Mouse (Mus musculus): ENCODE measurements around the gene Map3k6. TPM values are rescaled to one million over a fixed set of nuclear protein-coding genes. Genes with fewer than 3 reads are reported as not detected.

Map3k6 gene
- polyA plus RNA-seq, 1 experiment: 4.0 TPM

DNA sequence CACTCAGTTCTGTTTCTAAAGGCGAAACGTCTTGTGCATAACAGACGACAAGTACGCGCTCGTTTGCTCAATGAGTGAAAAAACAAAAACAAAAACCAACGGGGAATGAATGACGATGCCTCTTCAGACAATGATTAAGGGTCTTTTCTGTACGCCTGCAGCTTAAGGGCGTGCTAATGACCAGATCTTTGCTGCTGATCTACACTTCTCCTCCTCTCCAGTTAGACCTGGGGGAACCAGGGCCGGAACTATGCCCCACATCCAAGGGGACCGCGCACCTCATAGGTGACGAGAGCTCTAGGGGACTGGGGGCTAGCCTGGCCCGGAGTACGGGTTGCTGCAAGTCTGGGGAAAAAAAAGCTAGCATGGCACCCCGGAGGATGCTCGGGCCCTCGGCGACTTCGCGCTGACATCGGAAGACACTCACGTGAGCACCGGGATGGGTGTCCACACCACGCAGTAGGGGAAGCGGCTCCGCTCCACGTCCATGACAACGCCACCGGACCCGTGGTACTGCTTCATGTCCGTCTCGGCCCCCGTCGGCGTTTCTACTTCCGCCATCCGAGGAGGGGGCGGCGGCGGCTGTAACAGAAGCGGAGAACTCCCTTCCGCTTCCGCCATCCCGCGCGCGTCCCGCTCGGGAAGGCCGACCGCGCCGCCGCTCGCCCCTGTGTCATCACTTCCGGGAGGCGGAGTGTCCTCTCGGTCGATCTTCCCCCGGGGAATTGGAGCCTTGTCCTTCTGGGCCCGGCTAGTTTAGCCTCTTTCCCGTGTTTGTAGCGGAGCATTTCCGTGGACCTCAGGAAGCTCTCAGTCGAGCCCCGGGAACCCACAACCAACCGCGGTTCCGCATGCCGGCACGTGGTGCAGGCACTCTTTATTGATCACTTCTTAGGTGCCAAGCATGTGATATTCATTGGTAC, 36.7 kb downstream of the Map3k6 start, which contains the start of gene Tmem222:
Gene Tmem222 (minus strand): TSS at position 689 of the 923 bp plus-strand sequence.
- peak; percentile 91 to 98 for DNase-seq (ENCODE audit: extremely low spot score in 1 of 2, low spot score in 1 of 2)

GRCm38 (mm10) chr4:133278067-133278466, 37.4 kb downstream of the Map3k6 start:
- no peak for DNase-seq (ENCODE audit: extremely low spot score in 1 of 2, low spot score in 1 of 2)

DNA sequence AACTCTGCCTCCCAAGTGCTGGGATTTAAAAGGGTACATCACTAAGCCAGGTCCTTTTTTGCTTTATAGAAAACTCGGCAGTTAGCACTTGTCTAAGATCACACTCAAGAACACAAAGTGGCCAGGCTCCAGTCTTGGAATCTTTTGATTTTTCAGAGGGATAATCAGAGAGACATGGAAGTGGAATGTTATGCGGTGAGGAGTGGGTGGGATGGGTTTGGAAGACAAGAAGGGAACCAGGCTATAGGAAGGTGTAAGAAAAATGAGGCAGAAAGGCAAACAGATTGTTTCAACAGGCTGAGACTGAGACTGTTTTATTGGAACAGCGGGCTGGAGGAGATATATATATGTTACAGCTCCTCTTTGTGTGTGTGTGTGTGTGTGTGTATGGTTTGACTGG, 37.9 kb downstream of the Map3k6 start:
- DNase-seq (ENCODE audit: extremely low spot score in 1 of 2, low spot score in 1 of 2): no peak

- DNase-seq (ENCODE audit: extremely low spot score in 1 of 2, low spot score in 1 of 2): no peak
These were observed 40.9 kb downstream of the Map3k6 start for GRCm38 (mm10) chr4:133281513-133281912.

DNA sequence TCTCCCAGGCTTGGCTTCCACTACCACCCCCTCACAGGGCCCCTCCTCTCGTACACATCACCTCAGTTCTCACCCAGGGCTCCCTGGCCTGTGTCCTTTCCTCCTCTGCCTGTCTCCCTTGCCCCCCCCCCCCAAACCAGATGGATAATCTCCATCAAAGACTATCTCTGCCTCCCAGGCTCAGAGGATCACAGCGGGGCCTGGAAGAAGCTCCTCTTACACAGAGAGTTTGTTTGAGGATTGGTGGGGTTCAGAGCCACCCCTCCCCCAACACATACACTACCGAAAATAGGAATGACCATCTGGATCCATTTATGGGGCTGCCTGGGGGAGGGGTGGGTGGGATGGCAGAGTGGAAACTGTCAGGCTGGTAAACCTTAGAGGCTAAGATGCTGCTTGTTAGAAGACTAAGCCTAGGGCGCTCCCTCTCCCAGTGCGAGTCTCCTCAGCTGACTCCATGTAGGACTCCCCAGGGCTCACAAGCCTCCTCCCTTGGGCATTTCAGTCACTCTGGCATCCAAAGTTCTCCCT, 41.4 kb downstream of the Map3k6 start:
- DNase-seq (ENCODE audit: extremely low spot score in 1 of 2, low spot score in 1 of 2): no peak

DNA sequence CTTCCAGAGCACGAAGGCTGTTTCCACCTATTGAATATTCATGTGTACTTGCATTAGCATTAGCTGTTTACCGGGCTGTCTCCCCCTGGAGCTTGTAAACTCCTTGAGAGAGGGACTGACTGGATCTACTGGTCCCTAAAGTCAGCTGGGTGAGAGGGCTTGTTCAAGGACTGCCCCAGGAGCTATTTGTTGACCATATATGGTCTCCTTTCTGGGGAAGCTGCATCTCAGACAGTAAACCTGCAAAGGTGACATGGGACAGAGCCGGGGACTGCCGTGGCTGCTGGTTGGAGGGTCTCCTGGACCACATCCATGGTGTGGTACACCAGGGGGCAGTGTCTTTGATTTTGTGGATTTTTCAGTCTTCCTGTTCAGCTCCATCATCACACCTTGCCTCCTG, 42.0 kb downstream of the Map3k6 start:
- no peak for DNase-seq (ENCODE audit: extremely low spot score in 1 of 2, low spot score in 1 of 2)

DNA sequence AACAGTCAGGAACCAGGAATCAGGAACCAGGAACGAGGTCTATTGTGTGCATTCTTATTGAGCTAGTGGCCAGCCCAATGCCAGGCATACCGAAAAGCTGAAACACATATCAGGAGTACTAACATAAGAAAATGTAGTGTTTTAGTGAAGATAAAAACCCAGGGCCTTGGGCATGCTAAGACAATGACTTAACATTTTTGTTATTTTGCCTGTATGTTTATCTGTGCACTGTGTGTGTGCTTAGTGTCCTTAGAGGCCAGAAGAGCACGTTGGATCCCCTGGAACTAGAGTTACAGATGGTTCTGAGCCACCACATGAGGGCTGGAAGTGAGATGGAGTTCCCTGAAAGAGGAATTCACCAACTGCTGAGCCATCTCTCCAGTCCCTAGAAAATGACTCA, 44.7 kb downstream of the Map3k6 start:
- no peak for DNase-seq (ENCODE audit: extremely low spot score in 1 of 2, low spot score in 1 of 2)

DNA sequence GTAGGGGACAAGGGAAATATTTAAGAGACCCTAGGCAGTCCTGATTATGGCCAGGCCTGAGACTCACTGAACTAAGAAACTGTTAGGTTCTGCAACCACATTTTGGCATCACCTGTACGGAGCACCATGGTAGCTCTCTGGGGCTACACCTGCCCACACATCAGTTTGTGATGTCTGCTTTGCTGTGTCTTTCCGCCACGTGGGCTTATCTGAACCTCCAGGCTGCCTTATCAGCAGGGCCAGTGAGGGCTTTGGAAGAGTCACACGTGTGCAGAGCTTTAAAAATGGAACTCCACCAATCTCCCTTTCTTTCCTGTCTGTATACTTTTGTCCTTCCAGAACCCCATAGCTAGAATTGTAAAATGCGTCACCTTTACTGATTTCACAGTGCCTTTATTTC, 45.3 kb downstream of the Map3k6 start:
- no peak for DNase-seq (ENCODE audit: extremely low spot score in 1 of 2, low spot score in 1 of 2)

GRCm38 (mm10) chr4:133286476-133287077, 46.0 kb downstream of the Map3k6 start:
- DNase-seq (ENCODE audit: extremely low spot score in 1 of 2, low spot score in 1 of 2): no peak

DNA sequence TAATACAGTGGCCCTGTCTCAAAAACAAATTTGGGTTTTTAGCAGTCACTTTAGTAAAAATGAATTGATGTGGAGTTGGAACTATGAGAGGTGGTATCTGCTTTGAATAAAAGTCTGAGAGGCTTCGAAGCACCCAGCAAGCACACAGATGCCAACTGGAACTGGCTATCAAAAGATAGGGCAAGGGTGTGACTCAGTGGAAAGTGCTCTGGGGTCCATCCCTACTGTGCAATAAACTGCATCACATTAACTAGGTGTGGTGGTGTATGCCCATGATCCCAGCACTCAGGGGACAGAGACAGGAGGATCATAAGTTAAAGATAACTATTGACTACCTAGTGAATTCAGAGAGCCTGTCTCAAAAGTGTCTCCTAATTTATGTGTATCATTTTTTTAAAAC, 50.6 kb downstream of the Map3k6 start:
- no peak for DNase-seq (ENCODE audit: extremely low spot score in 1 of 2, low spot score in 1 of 2)

DNA sequence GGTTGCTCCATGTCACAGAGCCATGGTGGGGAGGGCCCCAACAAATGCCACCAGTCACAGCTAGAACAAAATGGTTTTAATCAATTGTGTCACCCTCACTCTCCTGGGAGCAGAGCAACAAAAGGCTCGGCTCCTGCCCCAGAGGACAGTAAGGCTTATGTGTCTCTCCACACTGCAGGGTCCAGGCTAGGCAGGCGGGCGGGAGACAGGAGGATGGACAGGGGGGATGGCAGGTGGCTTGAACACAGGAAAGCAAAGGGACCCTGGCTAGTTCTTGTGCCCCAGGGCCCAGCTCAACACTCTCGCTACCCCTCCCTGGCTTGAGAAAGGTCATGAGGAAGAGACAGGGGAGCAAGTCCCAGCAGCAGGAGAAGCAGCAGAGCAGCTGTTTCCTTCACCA, 51.8 kb downstream of the Map3k6 start:
- no peak for DNase-seq (ENCODE audit: extremely low spot score in 1 of 2, low spot score in 1 of 2)

DNA sequence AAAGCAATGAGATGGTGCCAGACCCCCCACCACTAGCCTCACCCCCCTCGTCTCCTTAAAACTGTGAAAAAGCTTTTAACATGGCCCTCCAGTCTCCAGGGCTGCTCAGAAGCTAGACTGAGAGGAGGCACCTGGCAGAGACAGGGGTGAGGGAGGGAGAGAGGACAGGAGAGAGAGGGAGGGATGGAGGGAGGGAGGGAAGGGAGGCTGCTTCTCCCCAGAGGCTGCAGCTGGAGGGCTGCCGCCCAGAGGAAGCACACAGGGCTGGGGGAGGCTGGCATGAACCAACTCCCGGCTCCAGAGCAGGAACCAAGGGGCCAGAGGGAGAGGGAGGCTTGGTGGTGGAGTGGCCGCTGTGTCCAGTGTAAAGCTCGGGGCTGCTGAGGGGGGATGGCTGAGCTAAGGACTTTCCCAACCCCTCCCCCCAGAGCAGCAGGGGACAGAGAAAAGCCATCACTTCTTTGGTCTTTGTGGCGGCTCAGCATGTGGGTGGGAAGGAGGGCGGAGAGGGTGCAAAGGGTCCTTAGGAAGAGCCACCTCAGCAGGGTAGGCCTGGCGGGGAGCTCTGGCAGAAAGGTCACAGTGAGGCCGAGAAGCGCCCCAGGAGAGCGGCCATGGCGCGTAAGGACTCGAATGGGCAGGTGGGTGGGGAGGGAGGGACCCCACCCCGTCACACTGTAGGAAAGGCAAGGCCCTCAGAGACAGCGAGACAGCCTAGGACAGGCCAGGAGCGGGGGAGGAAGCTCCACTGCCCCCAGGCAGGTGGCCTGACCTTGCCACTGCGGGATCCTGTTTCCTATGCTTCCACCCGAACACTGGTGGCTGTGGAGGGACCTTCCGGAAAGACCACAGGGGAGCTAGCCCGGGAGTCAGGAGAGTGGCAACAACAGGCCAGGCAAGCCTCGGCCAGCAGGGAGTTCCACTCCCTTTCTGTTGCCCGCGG, 52.6 kb downstream of the Map3k6 start:
- no peak for DNase-seq (ENCODE audit: extremely low spot score in 1 of 2, low spot score in 1 of 2)

DNA sequence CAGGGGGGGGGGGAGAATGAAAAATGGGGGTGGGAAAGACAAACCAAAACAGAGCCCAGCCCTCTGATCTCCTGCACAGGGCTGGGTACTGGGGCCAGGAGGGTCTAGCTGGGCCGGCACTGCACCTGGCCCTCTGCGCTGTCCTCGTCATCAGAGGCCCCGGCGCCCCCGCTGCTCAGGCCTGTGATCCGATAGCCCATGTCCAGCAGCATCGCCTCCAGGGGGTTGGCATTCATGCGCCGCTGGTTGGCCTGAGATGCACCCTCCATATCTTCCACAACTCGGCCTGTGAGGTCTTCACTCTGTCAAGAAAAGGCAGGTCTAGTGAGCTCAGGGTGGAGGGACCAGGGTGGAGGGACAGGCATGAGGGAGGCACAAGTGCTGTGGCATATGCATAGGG, 53.5 kb downstream of the Map3k6 start:
- DNase-seq (ENCODE audit: extremely low spot score in 1 of 2, low spot score in 1 of 2): no peak

GRCm38 (mm10) chr4:133297360-133297759, 56.7 kb downstream of the Map3k6 start:
- DNase-seq (ENCODE audit: extremely low spot score in 1 of 2, low spot score in 1 of 2): no peak

DNA sequence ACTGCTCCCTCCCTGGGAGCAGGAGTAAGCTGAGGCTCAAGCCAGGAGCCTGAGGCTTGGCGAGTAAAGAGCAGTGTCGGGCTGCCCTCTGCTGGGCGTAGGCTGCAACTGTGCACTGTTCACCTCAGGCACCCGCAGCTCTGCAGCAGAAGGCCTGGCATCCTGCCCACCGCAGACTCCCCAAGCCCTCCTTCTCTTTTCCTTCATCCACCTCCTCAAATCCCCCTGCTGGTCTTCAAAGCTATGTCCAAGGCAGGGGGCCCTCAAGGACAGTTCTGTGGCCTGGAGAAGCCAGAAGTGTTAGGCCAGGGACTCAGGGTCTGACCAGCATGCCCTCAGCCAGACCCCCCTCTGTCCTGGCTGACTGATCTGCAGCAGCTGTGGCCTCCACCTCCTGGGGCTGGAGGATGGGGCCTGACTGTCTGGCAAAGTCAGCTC, 57.2 kb downstream of the Map3k6 start:
- DNase-seq (ENCODE audit: extremely low spot score in 1 of 2, low spot score in 1 of 2): peak; percentile 74 to 91

DNA sequence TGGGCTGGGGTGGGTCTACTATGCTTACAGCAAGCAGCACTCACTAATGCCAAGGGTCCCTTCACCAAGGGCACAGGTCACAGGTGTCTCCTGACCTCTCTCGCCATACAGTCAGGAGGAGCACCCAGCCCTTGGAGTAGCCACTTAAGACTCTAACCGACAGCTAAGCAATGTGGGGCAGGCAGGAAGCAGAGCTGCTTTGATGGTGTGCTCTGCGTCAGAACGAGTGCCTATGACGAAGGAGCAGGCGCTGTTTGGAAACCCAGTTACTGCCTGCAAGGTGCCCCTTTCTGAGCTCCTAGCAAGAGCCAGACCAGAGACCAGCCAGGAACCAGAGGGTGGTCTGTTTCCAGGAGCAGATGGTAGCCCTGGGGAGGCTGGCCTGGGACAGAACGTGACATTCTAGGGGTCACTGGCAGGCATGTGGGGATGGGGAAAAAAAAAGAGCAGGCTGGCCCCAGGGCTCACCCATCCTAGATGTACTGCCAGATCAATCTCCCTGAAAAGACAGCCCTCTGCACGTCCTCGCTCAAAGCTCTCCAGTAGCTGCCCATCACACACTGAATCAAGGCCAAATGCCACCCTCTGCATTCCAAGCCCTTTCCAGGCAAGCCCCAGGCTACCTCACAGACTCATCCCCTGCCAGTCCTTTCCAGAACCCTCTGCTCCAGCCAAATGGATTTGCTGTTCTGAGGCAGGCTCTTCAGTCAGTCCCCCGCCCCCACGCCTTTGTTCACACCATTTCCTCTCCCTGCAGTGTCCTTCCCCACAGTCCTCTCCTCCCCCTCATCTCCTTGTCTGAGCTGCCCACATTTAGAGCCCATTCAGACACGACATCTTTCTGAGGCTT, 58.1 kb downstream of the Map3k6 start:
- DNase-seq (ENCODE audit: extremely low spot score in 1 of 2, low spot score in 1 of 2): peak; percentile 82 to 89

GRCm38 (mm10) chr4:133299701-133300100, 59.1 kb downstream of the Map3k6 start:
- peak; percentile 66 to 80 for DNase-seq (ENCODE audit: extremely low spot score in 1 of 2, low spot score in 1 of 2)

- DNase-seq (ENCODE audit: extremely low spot score in 1 of 2, low spot score in 1 of 2): no peak
These were observed 59.8 kb downstream of the Map3k6 start for GRCm38 (mm10) chr4:133300421-133300820.

DNA sequence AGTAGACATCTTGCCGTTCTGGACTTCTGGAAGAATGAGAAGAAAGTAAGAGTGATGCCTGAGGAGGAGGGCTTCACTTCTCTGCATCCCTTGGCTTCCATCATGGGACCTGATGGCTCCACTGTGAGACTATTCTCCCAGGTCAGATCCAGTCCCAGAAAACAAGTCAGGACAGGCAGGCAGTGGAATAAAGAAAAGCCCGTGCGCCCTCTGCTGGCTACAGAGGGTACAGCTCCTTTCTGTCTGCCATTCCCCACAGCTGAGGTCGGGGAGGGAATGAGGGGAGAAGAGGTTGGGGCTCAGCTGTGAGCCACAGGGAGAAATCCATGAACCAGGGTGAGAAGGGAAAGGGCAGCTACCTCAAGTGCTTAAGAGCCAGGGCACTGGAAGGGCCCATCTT, 61.2 kb downstream of the Map3k6 start:
- DNase-seq (ENCODE audit: extremely low spot score in 1 of 2, low spot score in 1 of 2): peak in 1 of 2 experiments; percentile 86
